Mouse (Mus musculus) limb, embryonic 10.5 days (tissue): ENCODE results near the gene Clcn2. TPM values are rescaled to one million over a fixed set of nuclear protein-coding genes. Genes with fewer than 3 reads are reported as not detected.
A peak's percentile ranks its signal among the peaks of the same experiment; 100 is the strongest.

Experiments
- DNase-seq: peaks from one replicate; pipeline ENCODE4 v3.0.0-alpha.2; 2017; ENCODE audit warnings: low spot score
- H3K27ac ChIP-seq: fragments of 300-500 bp; sonication (generic); 2 replicates; pipeline ENCODE4 v1.5.1; 2016; ENCODE audit warnings: mild to moderate bottlenecking
- H3K27me3 ChIP-seq: fragments of 300-500 bp; sonication (generic); 2 replicates; pipeline ENCODE4 v1.6.1; 2016; ENCODE audit warnings: low read depth, mild to moderate bottlenecking; ENCODE audit not compliant: poor library complexity, severe bottlenecking
- H3K36me3 ChIP-seq: fragments of 300-500 bp; sonication (generic); 2 replicates; pipeline ENCODE4 v1.6.1; 2016; ENCODE audit warnings: mild to moderate bottlenecking, moderate library complexity
- H3K4me1 ChIP-seq: fragments of 300-500 bp; sonication (generic); 2 replicates; pipeline ENCODE4 v1.6.1; 2016
- H3K4me3 ChIP-seq: fragments of 300-500 bp; sonication (generic); 2 replicates; pipeline ENCODE4 v1.5.1; 2016; ENCODE audit warnings: mild to moderate bottlenecking, moderate library complexity
- H3K9me3 ChIP-seq: fragments of 300-500 bp; sonication (generic); replicated peaks from 2 replicates; pipeline ENCODE4 v1.6.1; 2016; ENCODE audit warnings: mild to moderate bottlenecking
- WGBS: fragments of 180-500 bp; shearing (Covaris S2); methylation state at CpG from one replicate; pipeline ENCODE4 v1.1.7; 2016; 5-methylcytosine and 5-hydroxymethylcytosine counted together
- polyA plus RNA-seq: library from polyadenylated mRNA; unstranded; fragments of >200 nt; fragmentation: Nextera tagmentation; extraction: Ambion mirVana; gene quantifications from 2 replicates; pipeline ENCODE4 v1.2.1, GENCODE M21; 2016

Clcn2 gene
- polyA plus RNA-seq, 1 experiment from 2014 or later: 18.5 TPM

DNA sequence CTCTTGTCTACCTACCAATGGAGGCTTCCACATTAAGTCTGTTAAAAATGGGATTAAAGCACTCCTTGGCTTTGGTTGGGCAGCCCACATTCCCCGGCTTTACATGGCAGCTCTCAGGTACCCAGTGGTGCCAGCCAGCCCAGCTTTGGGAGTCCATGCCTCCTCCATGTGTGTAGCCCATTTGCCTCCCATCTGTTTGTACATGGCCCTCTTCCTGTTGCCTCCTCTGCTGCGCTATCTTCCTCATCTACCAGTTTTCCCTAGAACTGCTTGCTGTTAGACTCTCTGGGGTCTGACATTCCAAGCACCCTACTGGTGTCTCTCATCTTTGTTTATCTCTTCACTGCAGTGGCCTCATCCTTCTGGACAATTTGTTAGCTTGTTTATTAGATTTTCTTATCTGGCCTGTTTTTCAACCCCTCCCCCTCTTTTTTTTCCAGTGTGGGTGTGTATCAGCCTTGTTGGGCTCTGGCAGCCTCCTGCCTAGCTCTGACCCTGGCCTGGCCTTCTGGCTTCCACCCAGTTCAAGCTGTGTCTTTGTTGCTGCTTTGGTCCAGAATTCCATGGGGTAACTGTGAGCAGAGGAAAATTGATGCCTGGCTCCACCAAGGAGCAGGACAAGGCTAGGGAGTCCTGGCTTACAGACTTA, 11.0 kb downstream of the Clcn2 start:
- no peak overlapping the region for H3K27ac ChIP-seq
- H3K36me3 ChIP-seq: peaks cover 83% of the 10 kb centered on the region
- no peaks in the 10 kb centered on the region for H3K27me3 ChIP-seq

GRCm38 (mm10) chr16:20705786-20706185, 11.8 kb downstream of the Clcn2 start:
- Histone ChIP-seq H3K4me3 (no peak overlapping the region), H3K36me3 (peaks cover 75% of the 10 kb centered on the region), H3K27ac (no peak overlapping the region), H3K9me3 (no peaks in the 10 kb centered on the region), H3K27me3 (no peaks in the 10 kb centered on the region), H3K4me1 (peaks cover 22% of the 10 kb centered on the region)
- 89% methylated on average over 3 of the region's 3 CpGs for WGBS
- DNase-seq: no peak

More for the DNA sequence above, 11.0 kb downstream of the Clcn2 start:
- H3K4me3 ChIP-seq: no peak overlapping the region
- 91% methylated on average over 2 of the region's 2 CpGs for WGBS
- no peaks in the 10 kb centered on the region for H3K9me3 ChIP-seq
- H3K4me1 ChIP-seq: peaks cover 16% of the 10 kb centered on the region
- DNase-seq: no peak

GRCm38 (mm10) chr16:20703699-20704400, 13.7 kb downstream of the Clcn2 start:
- Histone ChIP-seq H3K36me3 (peaks cover 56% of the 10 kb centered on the region), H3K9me3 (no peaks in the 10 kb centered on the region), H3K27ac (no peak overlapping the region), H3K4me1 (peaks cover 39% of the 10 kb centered on the region), H3K4me3 (no peak overlapping the region), H3K27me3 (0 out of 2 replicates have a peak, but pooled peaks cover under 1% of the 10 kb centered on the region)
- 92% methylated on average over 6 of the region's 6 CpGs for WGBS
- DNase-seq: no peak

DNA sequence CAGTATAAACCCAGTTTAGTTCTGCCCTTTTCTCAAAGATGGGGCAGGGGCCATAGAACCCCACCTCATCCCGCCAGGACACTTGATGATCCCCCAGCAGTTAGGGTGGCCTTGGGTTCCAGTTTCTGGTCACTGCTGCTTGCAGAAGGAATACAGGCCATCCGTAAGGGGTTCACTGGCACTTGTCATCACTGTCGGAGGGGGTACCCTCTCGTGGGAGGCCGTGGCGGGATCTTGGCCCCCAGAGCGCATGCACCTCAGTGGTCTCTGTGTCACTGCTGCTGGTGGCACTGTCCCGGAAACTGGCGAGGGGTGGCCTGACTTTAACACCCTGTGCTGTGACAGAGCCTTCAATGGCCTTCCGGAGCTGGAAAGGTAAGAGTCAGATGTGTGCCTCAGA, 14.5 kb downstream of the Clcn2 start:
- DNase-seq: no peak
- Histone ChIP-seq H3K27ac (no peak overlapping the region), H3K4me1 (peaks cover 39% of the 10 kb centered on the region), H3K36me3 (peaks cover 48% of the 10 kb centered on the region), H3K27me3 (0 out of 2 replicates have a peak, but pooled peaks cover 6% of the 10 kb centered on the region), H3K4me3 (no peak overlapping the region), H3K9me3 (no peaks in the 10 kb centered on the region)
- 96% methylated on average over 10 of the region's 10 CpGs for WGBS

GRCm38 (mm10) chr16:20702522-20702893, 15.0 kb downstream of the Clcn2 start:
- peak; percentile 80 for DNase-seq
- peak overlapping the region; percentile 24; the same call in 1 of the 2 replicates for H3K4me3 ChIP-seq
- H3K27ac ChIP-seq: peak overlapping the region; percentile 84
- WGBS: 14% methylated on average over 8 of the region's 8 CpGs
- no peaks in the 10 kb centered on the region for H3K9me3 ChIP-seq
- 0 out of 2 replicates have a peak, but pooled peaks cover 6% of the 10 kb centered on the region for H3K27me3 ChIP-seq
- peaks cover 39% of the 10 kb centered on the region for H3K4me1 ChIP-seq
- peaks cover 42% of the 10 kb centered on the region for H3K36me3 ChIP-seq

DNA sequence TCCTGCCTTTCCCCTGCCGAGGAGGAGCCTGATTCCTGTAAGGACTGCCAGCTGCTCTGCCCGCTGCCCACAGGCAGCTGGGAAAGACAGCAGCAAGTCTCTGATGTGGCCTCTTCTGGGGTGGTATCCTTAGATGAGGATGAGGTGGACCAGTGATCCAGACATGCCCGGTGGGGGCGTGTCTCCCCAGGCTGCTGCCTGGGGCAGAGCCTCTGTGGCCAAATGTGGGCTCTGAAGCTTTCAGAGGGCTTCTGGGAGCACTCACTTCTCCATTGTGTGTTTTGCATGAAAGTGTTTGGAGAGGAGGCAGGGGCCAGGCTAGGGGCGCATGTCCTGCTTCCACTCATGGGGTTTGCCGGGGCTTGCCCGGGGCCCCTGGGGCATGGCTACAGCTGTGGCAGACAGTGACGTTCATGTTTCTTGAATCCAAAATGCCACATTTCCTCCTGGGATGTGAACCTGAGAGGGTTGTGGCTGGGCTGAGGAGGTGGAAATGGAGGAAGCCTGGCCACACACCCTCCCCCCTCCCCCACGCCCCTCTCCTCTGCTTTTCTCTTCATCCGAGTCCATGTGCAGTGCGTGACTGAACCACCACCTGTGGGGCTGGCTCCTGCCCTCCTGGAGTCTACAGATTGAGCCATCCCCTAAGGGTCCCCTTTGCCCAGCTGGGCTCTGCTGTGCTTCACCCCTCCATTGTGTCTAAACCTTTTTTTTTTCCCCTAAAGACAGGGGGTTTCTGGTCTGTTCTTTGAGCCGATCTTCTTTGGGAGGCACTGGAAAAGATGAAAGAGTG, 15.6 kb downstream of the Clcn2 start:
- H3K4me1 ChIP-seq: peaks cover 41% of the 10 kb centered on the region
- DNase-seq: no peak

GRCm38 (mm10) chr16:20701316-20701715, 16.2 kb downstream of the Clcn2 start:
- Histone ChIP-seq H3K9me3 (no peaks in the 10 kb centered on the region), H3K27ac (peak overlapping the region; percentile 84), H3K36me3 (peaks cover 30% of the 10 kb centered on the region), H3K27me3 (peaks cover 6% of the 10 kb centered on the region; the same call in 1 of the 2 replicates), H3K4me3 (0 out of 2 replicates have a peak overlapping the region, but pooled peaks have one; percentile 24), H3K4me1 (peaks cover 47% of the 10 kb centered on the region)
- no peak for DNase-seq
- 53% methylated on average over 7 of the region's 7 CpGs for WGBS

More for the DNA sequence above, 15.6 kb downstream of the Clcn2 start:
- H3K27me3 ChIP-seq: 0 out of 2 replicates have a peak, but pooled peaks cover 6% of the 10 kb centered on the region
- H3K9me3 ChIP-seq: no peaks in the 10 kb centered on the region
- peaks cover 37% of the 10 kb centered on the region for H3K36me3 ChIP-seq
- H3K27ac ChIP-seq: peak overlapping the region; percentile 84
- peak overlapping the region; percentile 24; the same call in 1 of the 2 replicates for H3K4me3 ChIP-seq
- WGBS: 30% methylated on average over 12 of the region's 12 CpGs

GRCm38 (mm10) chr16:20700036-20700435, 17.5 kb downstream of the Clcn2 start:
- Histone ChIP-seq H3K27me3 (peaks cover 18% of the 10 kb centered on the region), H3K36me3 (peaks cover 18% of the 10 kb centered on the region), H3K4me1 (peaks cover 59% of the 10 kb centered on the region), H3K4me3 (no peak overlapping the region), H3K9me3 (no peaks in the 10 kb centered on the region), H3K27ac (peak overlapping the region; percentile 70)
- WGBS: 23% methylated on average over 5 of the region's 5 CpGs
- no peak for DNase-seq

GRCm38 (mm10) chr16:20699266-20699665, 18.3 kb downstream of the Clcn2 start:
- Histone ChIP-seq H3K4me3 (no peak overlapping the region), H3K36me3 (peaks cover 11% of the 10 kb centered on the region), H3K9me3 (no peaks in the 10 kb centered on the region), H3K4me1 (peaks cover 59% of the 10 kb centered on the region), H3K27me3 (peaks cover 23% of the 10 kb centered on the region), H3K27ac (0 out of 2 replicates have a peak overlapping the region, but pooled peaks have one; percentile 7)
- DNase-seq: no peak
- WGBS: 79% methylated on average over 5 of the region's 5 CpGs

DNA sequence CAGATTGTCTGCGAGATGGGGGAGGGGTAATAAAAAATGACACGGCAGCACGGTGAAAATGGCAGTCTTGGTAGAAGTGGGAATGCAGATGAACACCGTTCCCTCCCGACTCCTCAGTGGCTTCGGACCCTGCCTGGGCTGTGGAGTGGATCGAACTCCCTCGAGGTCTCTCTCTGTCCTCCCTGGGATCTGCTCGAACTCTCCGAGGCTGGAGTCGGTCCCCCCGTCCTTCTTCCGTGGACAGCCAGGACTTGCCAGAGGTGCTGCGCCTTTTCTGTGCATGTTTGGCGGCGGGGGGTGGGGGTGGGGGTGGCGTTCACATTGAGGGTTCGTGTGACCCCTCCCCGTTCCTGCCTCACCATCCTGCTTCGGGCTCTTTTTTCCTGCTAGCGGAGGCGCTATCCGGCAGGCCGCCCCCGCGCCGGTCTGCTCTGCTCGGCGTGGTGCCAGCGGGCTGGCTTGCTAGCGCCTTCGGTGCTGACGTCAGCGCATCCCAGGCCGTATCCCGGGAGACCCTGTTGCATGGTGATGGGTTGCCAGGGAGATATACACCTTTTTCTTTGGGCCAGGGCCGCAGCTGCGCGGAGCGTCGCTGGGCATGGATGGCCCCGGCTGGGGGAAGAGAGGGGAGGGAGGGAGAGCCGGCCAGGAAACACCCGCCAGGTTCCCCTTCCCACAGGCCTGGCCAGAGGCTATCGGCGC, 21.8 kb downstream of the Clcn2 start:
- Histone ChIP-seq H3K27ac (peak overlapping the region; percentile 72), H3K4me1 (peaks cover 61% of the 10 kb centered on the region), H3K4me3 (peak overlapping the region; percentile 58), H3K9me3 (no peaks in the 10 kb centered on the region), H3K36me3 (peaks cover 17% of the 10 kb centered on the region), H3K27me3 (peaks cover 26% of the 10 kb centered on the region)
- DNase-seq: peak; percentile 77
- 4% methylated on average over 46 of the region's 46 CpGs for WGBS

DNA sequence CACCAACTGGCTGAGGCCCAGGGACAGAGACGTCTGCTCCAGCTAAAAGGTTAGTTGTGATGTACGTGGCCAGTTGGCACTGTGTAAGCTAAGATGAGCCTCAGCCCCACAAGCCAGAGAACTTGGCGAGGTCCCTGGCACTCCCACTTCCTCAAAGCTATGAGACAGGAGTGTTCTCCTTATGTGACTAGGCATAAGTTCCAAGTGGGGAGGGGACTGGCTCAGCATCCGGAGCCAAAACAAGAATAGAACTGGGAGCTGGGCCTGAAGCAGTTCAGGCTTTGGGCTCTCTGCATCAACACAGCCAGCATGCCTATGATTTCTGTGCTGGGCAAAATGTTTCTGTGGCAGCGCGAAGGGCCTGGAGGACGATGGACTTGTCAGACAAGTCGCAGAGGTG, 22.8 kb downstream of the Clcn2 start:
- peaks cover 26% of the 10 kb centered on the region for H3K27me3 ChIP-seq
- peaks cover 51% of the 10 kb centered on the region for H3K4me1 ChIP-seq
- H3K27ac ChIP-seq: no peak overlapping the region
- H3K4me3 ChIP-seq: no peak overlapping the region
- peaks cover 27% of the 10 kb centered on the region for H3K36me3 ChIP-seq
- no peaks in the 10 kb centered on the region for H3K9me3 ChIP-seq
- DNase-seq: no peak
- WGBS: 82% methylated on average over 8 of the region's 8 CpGs

DNA sequence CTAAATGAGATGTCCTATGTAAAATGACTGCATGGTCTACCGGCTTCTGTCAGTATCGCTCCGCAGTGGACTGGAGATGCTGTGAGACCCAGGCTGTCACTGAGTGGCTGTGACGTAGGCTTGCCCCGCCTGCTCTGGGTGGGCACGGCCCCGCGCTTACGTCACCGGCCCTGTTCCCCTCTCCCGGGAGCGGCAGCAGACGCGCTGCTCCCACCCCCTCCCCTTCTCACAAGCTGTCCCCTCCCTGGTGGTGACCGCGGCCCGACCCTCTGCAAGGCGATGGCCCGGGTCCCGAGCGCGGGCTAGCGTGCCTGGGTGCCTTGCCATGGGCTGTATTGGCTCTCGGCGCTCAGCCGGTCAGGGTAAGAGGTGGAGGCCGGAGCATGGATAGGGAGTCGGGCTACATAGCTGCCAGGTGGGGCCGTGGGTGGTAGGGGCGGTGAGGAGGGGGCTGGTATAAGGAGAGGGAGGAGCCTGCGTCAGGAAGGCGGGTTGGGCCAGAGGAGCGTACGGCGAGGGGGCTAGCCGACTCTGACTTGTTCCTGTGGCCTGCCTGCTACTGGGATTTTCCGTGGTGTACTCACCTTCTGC, 24.3 kb downstream of the Clcn2 start, which contains the start of gene Fam131a:
Gene Fam131a (plus strand): TSS at position 131 of the 591 bp plus-strand sequence.
- DNase-seq: peak; percentile 94
- peaks cover 43% of the 10 kb centered on the region for H3K36me3 ChIP-seq
- H3K27ac ChIP-seq: peak within 1 kb of the TSS; percentile 83
- peak within 1 kb of the TSS; percentile 65 for H3K4me3 ChIP-seq
- WGBS: under 1% methylated on average over 37 of the region's 37 CpGs
- H3K9me3 ChIP-seq: no peaks in the 10 kb centered on the region
- H3K27me3 ChIP-seq: peaks cover 20% of the 10 kb centered on the region
- H3K4me1 ChIP-seq: peaks cover 44% of the 10 kb centered on the region
